Mouse (Mus musculus): ENCODE measurements around the gene Ccr10. TPM values are rescaled to one million over a fixed set of nuclear protein-coding genes. Genes with fewer than 3 reads are reported as not detected.
"Not testable (repeated sequence)": the region's sequence is repeated elsewhere in the genome, so short reads cannot be mapped to it uniquely, and the experiment has no call there.

The Ccr10 gene
- total and polyA plus RNA-seq, 2 experiments from 2014 or later: 0.15 to 0.52 TPM

DNA sequence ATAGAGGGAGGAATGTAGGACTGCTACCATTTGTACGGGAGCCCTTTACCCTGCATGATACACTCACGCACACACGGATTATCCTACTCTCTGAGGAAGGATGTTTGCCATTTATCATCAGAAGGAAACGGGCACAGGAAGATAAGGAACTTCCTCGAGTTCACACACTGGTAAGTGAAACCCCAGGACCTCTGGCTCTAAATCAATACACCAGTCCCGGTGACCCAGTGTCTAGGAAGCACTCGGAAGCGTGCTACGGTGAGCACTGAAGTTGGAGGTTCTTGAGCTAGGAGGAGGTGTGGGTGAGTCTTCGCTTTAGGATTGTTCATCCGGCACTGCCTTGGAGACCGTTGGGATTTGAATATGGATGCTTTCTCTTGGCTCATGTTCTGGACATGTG is 42.2 kb downstream of the Ccr10 start:
- 79% methylated on average over 12 of the region's 12 CpGs for WGBS
- H3K4me2 ChIP-seq (ENCODE audit: low read depth): no peak overlapping the region
- H3K4me1 ChIP-seq (ENCODE audit: insufficient read depth): no peaks in the 10 kb centered on the region
- H3K36me3 ChIP-seq (ENCODE audit: insufficient read depth): no peaks in the 10 kb centered on the region
- H3K9me3 ChIP-seq (ENCODE audit: low read length): no peaks in the 10 kb centered on the region
- TF ChIP-seq CTCF (IDR thresholded peaks at IDR 0.05; ENCODE audit: low read depth): no peak
- no peak overlapping the region for H3K4me3 ChIP-seq (ENCODE audit: low read depth, low read length)
- H3K27me3 ChIP-seq (ENCODE audit: insufficient read depth, low read length): no peaks in the 10 kb centered on the region
- ATAC-seq: no peak
- no peak overlapping the region for H3K27ac ChIP-seq (ENCODE audit: low read depth, low read length)
- no peak for DNase-seq
- H3K9ac ChIP-seq: no peak overlapping the region

DNA sequence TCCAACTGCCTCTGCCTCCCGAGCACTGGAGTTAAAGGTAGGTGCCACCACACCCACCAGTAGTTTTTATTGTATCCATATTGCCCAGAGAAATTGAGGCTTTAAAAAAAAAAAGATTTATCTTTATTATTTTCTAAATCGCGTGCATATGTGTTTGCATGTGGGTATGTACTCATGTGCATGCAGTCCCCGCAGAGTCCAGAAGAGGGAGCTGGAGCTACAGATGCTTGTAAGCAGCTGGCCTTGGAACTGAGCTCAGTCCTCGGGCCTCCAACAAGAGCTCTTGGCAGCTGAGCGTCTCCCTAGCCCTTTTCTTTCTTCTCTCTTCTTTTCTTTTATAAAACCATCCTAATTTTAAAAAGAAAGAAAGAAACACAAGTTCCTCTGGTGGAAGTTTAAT is 43.5 kb downstream of the Ccr10 start:
- H3K4me2 ChIP-seq (ENCODE audit: low read depth): no peak overlapping the region
- H3K9ac ChIP-seq: no peak overlapping the region
- no peaks in the 10 kb centered on the region for H3K27me3 ChIP-seq (ENCODE audit: insufficient read depth, low read length)
- no peaks in the 10 kb centered on the region for H3K4me1 ChIP-seq (ENCODE audit: insufficient read depth)
- H3K27ac ChIP-seq (ENCODE audit: low read depth, low read length): no peak overlapping the region
- peak; percentile 46 for DNase-seq
- no peaks in the 10 kb centered on the region for H3K9me3 ChIP-seq (ENCODE audit: low read length)
- no peak for ATAC-seq
- 81% methylated on average over 6 of the region's 6 CpGs for WGBS
- H3K4me3 ChIP-seq (ENCODE audit: low read depth, low read length): no peak overlapping the region
- peaks cover under 1% of the 10 kb centered on the region; the same call in 1 of the 2 replicates for H3K36me3 ChIP-seq (ENCODE audit: insufficient read depth)
- peak; percentile 55 for TF ChIP-seq CTCF (IDR thresholded peaks at IDR 0.05; ENCODE audit: low read depth)

DNA sequence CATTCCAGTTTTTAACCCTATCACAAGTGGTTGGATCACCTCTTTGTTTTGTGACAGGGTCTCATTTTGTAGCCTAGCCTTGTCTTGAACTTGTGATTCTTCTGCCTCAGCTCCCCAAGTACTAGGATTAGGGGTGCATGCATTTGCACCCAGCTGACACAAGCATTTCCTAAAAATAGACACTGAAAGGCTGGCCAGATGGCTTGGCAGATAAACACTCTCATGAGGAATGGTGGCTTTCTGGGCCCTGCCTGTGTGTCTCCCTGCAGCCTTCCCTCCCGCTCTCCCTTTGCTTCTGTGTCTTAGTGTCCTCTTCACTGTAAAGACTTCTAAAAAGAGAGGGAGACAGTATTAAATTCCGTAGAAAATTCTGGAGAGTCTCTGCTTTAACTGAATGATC is 44.1 kb downstream of the Ccr10 start:
- peak; percentile 29 for DNase-seq
- Histone ChIP-seq H3K9me3 (ENCODE audit: low read length) (no peaks in the 10 kb centered on the region), H3K27ac (ENCODE audit: low read depth, low read length) (no peak overlapping the region), H3K4me2 (ENCODE audit: low read depth) (no peak overlapping the region), H3K27me3 (ENCODE audit: insufficient read depth, low read length) (no peaks in the 10 kb centered on the region), H3K9ac (no peak overlapping the region), H3K4me1 (ENCODE audit: insufficient read depth) (no peaks in the 10 kb centered on the region), H3K4me3 (ENCODE audit: low read depth, low read length) (no peak overlapping the region), H3K36me3 (ENCODE audit: insufficient read depth) (peaks cover 5% of the 10 kb centered on the region)
- 89% methylated on average over 2 of the region's 2 CpGs for WGBS
- no peak for TF ChIP-seq CTCF (IDR thresholded peaks at IDR 0.05; ENCODE audit: low read depth)
- ATAC-seq: no peak

DNA sequence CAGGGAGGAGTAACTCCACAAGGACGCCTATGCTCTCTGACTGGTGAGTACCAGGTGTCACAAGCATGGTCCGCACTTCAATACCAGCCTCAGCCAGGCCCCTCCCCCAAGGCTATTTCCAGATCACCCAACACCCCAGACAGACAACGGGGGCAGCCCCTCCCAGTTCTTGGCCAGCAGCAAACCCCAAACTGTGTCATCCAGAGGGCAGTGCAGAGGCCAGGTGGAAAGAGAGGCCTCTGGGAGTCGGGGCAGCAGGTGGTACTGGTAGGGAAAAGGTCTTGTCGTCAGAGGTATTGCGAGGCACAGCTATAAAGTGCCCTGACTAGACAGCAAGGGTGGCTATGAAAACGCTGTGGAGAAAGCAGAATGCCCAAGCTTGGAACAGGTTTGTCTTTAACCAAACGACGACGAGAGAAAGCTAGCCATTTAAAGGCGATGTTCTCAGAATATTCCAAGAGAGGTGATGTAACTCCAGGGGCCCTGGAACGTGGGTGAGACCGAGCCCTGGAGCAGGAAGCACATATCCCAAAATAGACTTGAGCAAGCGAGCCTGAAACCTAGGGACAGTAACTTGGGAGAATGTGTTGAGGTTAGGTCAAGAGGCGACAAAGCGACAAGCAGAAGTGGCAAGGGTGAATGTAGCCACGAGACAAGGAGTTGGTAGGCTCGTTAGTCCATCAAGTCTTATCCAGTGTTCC is 45.0 kb downstream of the Ccr10 start:
- no peak for DNase-seq
- H3K36me3 ChIP-seq (ENCODE audit: insufficient read depth): peaks cover 15% of the 10 kb centered on the region
- no peak overlapping the region for H3K4me3 ChIP-seq (ENCODE audit: low read depth, low read length)
- 53% methylated on average over 18 of the region's 18 CpGs for WGBS
- TF ChIP-seq CTCF (IDR thresholded peaks at IDR 0.05; ENCODE audit: low read depth): no peak
- no peaks in the 10 kb centered on the region for H3K27me3 ChIP-seq (ENCODE audit: insufficient read depth, low read length)
- no peak for ATAC-seq
- H3K4me1 ChIP-seq (ENCODE audit: insufficient read depth): no peaks in the 10 kb centered on the region
- no peak overlapping the region for H3K9ac ChIP-seq
- no peak overlapping the region for H3K27ac ChIP-seq (ENCODE audit: low read depth, low read length)
- H3K9me3 ChIP-seq (ENCODE audit: low read length): no peaks in the 10 kb centered on the region
- H3K4me2 ChIP-seq (ENCODE audit: low read depth): no peak overlapping the region

GRCm38 (mm10) chr11:101128996-101129577 is 46.2 kb downstream of the Ccr10 start:
- ATAC-seq (no peak), DNase-seq (no peak)
- Histone ChIP-seq H3K36me3 (ENCODE audit: insufficient read depth) (peaks cover 20% of the 10 kb centered on the region), H3K27ac (ENCODE audit: low read depth, low read length) (no peak overlapping the region), H3K4me3 (ENCODE audit: low read depth, low read length) (no peak overlapping the region), H3K4me1 (ENCODE audit: insufficient read depth) (no peaks in the 10 kb centered on the region), H3K9me3 (ENCODE audit: low read length) (no peaks in the 10 kb centered on the region), H3K27me3 (ENCODE audit: insufficient read depth, low read length) (no peaks in the 10 kb centered on the region), H3K4me2 (ENCODE audit: low read depth) (no peak overlapping the region), H3K9ac (no peak overlapping the region)
- no peak for TF ChIP-seq CTCF (IDR thresholded peaks at IDR 0.05; ENCODE audit: low read depth)
- 84% methylated on average over 11 of the region's 11 CpGs for WGBS

- TF ChIP-seq CTCF (IDR thresholded peaks at IDR 0.05; ENCODE audit: low read depth): peak; percentile 33
- H3K9me3 ChIP-seq (ENCODE audit: low read length): no peaks in the 10 kb centered on the region
- no peaks in the 10 kb centered on the region for H3K4me1 ChIP-seq (ENCODE audit: insufficient read depth)
- ATAC-seq (no peak), DNase-seq (no peak)
- H3K27me3 ChIP-seq (ENCODE audit: insufficient read depth, low read length): no peaks in the 10 kb centered on the region
- no peak overlapping the region for H3K9ac ChIP-seq
- peaks cover 32% of the 10 kb centered on the region for H3K36me3 ChIP-seq (ENCODE audit: insufficient read depth)
- WGBS: 78% methylated on average over 1 of the region's 1 CpGs
- H3K4me3 ChIP-seq (ENCODE audit: low read depth, low read length): no peak overlapping the region
- no peak overlapping the region for H3K27ac ChIP-seq (ENCODE audit: low read depth, low read length)
- no peak overlapping the region for H3K4me2 ChIP-seq (ENCODE audit: low read depth)
Observed at GRCm38 (mm10) chr11:101127075-101127474, 48.2 kb downstream of the Ccr10 start.

- not testable (repeated sequence) for H3K4me1 ChIP-seq (ENCODE audit: insufficient read depth); H3K9me3 ChIP-seq (ENCODE audit: low read length); H3K4me3 ChIP-seq (ENCODE audit: low read depth, low read length); ATAC-seq; H3K27ac ChIP-seq (ENCODE audit: low read depth, low read length); H3K9ac ChIP-seq; H3K27me3 ChIP-seq (ENCODE audit: insufficient read depth, low read length); H3K4me2 ChIP-seq (ENCODE audit: low read depth); DNase-seq
- 97% methylated on average over 7 of the region's 9 CpGs for WGBS
- H3K36me3 ChIP-seq (ENCODE audit: insufficient read depth): peaks cover 32% of the 10 kb centered on the region
Observed at GRCm38 (mm10) chr11:101125008-101125407, 50.2 kb downstream of the Ccr10 start.

DNA sequence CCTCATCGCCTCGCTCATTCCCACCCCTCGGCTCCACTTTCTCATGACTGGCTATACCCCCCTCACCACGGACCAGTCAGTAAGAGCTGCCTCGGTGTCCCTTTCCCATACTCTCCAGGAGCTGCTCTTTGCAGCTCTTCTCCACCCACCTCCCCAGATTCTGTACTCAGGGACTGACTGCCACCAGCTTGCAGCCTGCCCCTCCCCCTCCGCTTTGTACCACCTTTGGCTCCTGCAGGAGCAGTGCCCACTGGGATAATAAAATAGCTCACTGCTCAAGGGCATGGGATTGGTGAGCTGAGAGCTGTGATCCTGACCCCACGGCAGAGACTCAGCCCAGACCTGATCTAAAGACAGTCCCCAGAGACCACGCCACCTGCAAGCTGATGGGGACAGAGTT is 50.7 kb downstream of the Ccr10 start:
- not testable (repeated sequence) for H3K27ac ChIP-seq (ENCODE audit: low read depth, low read length); H3K27me3 ChIP-seq (ENCODE audit: insufficient read depth, low read length); H3K4me3 ChIP-seq (ENCODE audit: low read depth, low read length); ATAC-seq; H3K9ac ChIP-seq; H3K9me3 ChIP-seq (ENCODE audit: low read length); DNase-seq; H3K4me2 ChIP-seq (ENCODE audit: low read depth); H3K4me1 ChIP-seq (ENCODE audit: insufficient read depth)
- 97% methylated on average over 8 of the region's 8 CpGs for WGBS
- H3K36me3 ChIP-seq (ENCODE audit: insufficient read depth): peaks cover 32% of the 10 kb centered on the region

All from forebrain, postnatal 0 days (tissue).